Comparison of ENCODE assay signal across 21 mouse cellular contexts in the genomic region with DNA sequence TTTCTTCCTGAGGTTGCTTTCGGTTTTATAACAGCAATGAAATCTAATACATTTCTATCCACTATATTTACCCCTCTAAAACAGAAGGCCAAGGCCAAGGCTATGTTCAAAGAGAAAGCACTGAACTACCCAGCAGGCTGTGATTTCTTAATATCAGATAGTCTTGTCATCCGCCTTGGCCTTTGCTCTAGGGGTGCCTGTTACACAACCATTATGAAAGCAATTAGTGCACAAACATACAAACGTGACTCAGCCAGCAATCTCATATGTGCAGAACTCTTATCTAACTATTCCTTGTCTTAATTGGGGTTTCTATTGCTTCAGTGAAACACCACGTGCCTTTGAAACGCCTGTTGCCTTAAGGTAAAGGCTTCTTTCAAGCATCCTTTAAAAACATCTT. TPM values are rescaled to one million over a fixed set of nuclear protein-coding genes. Genes with fewer than 3 reads are reported as not detected.
DNase-seq lines count a peak whose midpoint lies in the region; ATAC-seq and TF ChIP-seq lines count a peak whose summit lies in the region.
"Had no signal": no experiment of that assay in that cellular context is flagged by ENCODE, and none has a peak within 500 bp of the region (broad histone marks: within the 10 kb centered on the region; RNA-seq: fewer than 3 reads in every experiment).

No protein-coding gene starts in this region.

- no peaks in the 10 kb centered on the region for H3K4me1 ChIP-seq in liver, postnatal 0 days (ENCODE audit: insufficient read depth)
- peaks cover 4% of the 10 kb centered on the region for H3K4me1 ChIP-seq in liver, embryonic 11.5 days (replicated peaks; ENCODE audit: control insufficient read depth, insufficient read depth, low read length)
- 0 out of 2 replicates have a peak, but pooled peaks cover 4% of the 10 kb centered on the region for H3K4me1 ChIP-seq in intestine, embryonic 15.5 days (replicated peaks)
- no peaks in the 10 kb centered on the region for H3K4me1 ChIP-seq in stomach, postnatal 0 days (replicated peaks; ENCODE audit: control insufficient read depth, insufficient read depth)
- H3K4me1 ChIP-seq: forebrain, embryonic 13.5 days; hindbrain, embryonic 10.5 days; midbrain, embryonic 12.5 days; neural tube, embryonic 12.5 days had no signal

- TF ChIP-seq CTCF in liver, postnatal 0 days (IDR thresholded peaks at IDR 0.05; ENCODE audit: low read depth) = no peak
- TF ChIP-seq CTCF in stomach, postnatal 0 days (IDR thresholded peaks at IDR 0.05; ENCODE audit: low read depth) = no peak

- 0 out of 2 replicates have a peak, but pooled peaks have one; percentile 30 for TF ChIP-seq EP300 in liver, postnatal 0 days (IDR thresholded peaks at IDR 0.05; ENCODE audit: low read depth)
- no peak for TF ChIP-seq EP300 in stomach, postnatal 0 days (optimal IDR thresholded peaks at IDR 0.05)

- WGBS in liver, postnatal 0 days (ENCODE audit: insufficient replicate concordance) = 67% methylated on average over 5 of the region's 5 CpGs
- WGBS in liver, embryonic 11.5 days = 78% methylated on average over 5 of the region's 5 CpGs
- WGBS in intestine, embryonic 15.5 days = 70% methylated on average over 5 of the region's 5 CpGs
- 77% methylated on average over 5 of the region's 5 CpGs for WGBS in stomach, postnatal 0 days

- H3K9ac ChIP-seq in liver, postnatal 0 days (replicated peaks) = no peak overlapping the region
- no peak overlapping the region for H3K9ac ChIP-seq in liver, embryonic 11.5 days (ENCODE audit: low read depth, low read length)
- no peak overlapping the region for H3K9ac ChIP-seq in intestine, embryonic 15.5 days
- H3K9ac ChIP-seq in stomach, postnatal 0 days (ENCODE audit: low read length) = no peak overlapping the region
- H3K9ac ChIP-seq: forebrain, embryonic 13.5 days; midbrain, embryonic 12.5 days; neural tube, embryonic 12.5 days had no signal

- DNase-seq in liver, postnatal 0 days = no peak
- DNase-seq in liver, embryonic 11.5 days (ENCODE audit: low spot score) = no peak
- DNase-seq in urinary bladder, postnatal 36 days (ENCODE audit: low spot score in 2 of 2) = peak; percentile 8 to 16
- DNase-seq in urinary bladder, postnatal 14 days (ENCODE audit: low spot score) = no peak
- no peak for DNase-seq in stomach, postnatal 0 days (ENCODE audit: low spot score)
- DNase-seq in cerebellum, postnatal 4 days (ENCODE audit: low spot score in 2 of 2) = no peak
- DNase-seq in layer of hippocampus, postnatal 36 days = no peak
- DNase-seq: cerebellum, adult 8-10 months; kidney, adult 2 months; kidney, postnatal 14 days; left cerebral cortex, postnatal 4 days; liver; spleen, adult 18-20 months had no signal

- H3K36me3 ChIP-seq in liver, postnatal 0 days (replicated peaks; ENCODE audit: insufficient read depth, low read length) = no peaks in the 10 kb centered on the region
- no peaks in the 10 kb centered on the region for H3K36me3 ChIP-seq in liver, embryonic 11.5 days (ENCODE audit: control insufficient read depth, insufficient read depth, low read length)
- no peaks in the 10 kb centered on the region for H3K36me3 ChIP-seq in intestine, embryonic 15.5 days
- H3K36me3 ChIP-seq in stomach, postnatal 0 days (ENCODE audit: control insufficient read depth, insufficient read depth, low read length) = no peaks in the 10 kb centered on the region
- H3K36me3 ChIP-seq: neural tube, embryonic 12.5 days had no signal

- H3K4me2 ChIP-seq in liver, postnatal 0 days (ENCODE audit: low read depth, low read length) = no peak overlapping the region
- no peak overlapping the region for H3K4me2 ChIP-seq in liver, embryonic 11.5 days
- no peak overlapping the region for H3K4me2 ChIP-seq in intestine, embryonic 15.5 days (replicated peaks)
- no peak overlapping the region for H3K4me2 ChIP-seq in stomach, postnatal 0 days (replicated peaks; ENCODE audit: low read depth)
- H3K4me2 ChIP-seq: forebrain, embryonic 13.5 days; midbrain, embryonic 12.5 days; neural tube, embryonic 12.5 days had no signal

- peak; percentile 25; the same call in 1 of the 2 replicates for ATAC-seq in liver, postnatal 0 days
- ATAC-seq in liver, embryonic 11.5 days (replicated peaks; ENCODE audit: low FRiP score) = no peak
- ATAC-seq in intestine, embryonic 15.5 days = peak; percentile 95
- ATAC-seq in stomach, postnatal 0 days (ENCODE audit: low FRiP score, low TSS enrichment) = peak; percentile 45
- ATAC-seq: forebrain, embryonic 13.5 days; hindbrain, postnatal 0 days had no signal

- no peaks in the 10 kb centered on the region for H3K9me3 ChIP-seq in liver, postnatal 0 days (ENCODE audit: low read length)
- no peaks in the 10 kb centered on the region for H3K9me3 ChIP-seq in liver, embryonic 11.5 days (ENCODE audit: control insufficient read depth, low read length)
- H3K9me3 ChIP-seq in intestine, embryonic 15.5 days = no peaks in the 10 kb centered on the region
- no peaks in the 10 kb centered on the region for H3K9me3 ChIP-seq in stomach, postnatal 0 days (ENCODE audit: control insufficient read depth, low read length)
- H3K9me3 ChIP-seq: forebrain, embryonic 13.5 days; midbrain, embryonic 12.5 days; neural tube, embryonic 12.5 days had no signal

- H3K27ac ChIP-seq in liver, postnatal 0 days (ENCODE audit: low read depth) = no peak overlapping the region
- no peak overlapping the region for H3K27ac ChIP-seq in liver, embryonic 11.5 days (ENCODE audit: low read depth, low read length)
- H3K27ac ChIP-seq in intestine, embryonic 15.5 days = 0 out of 2 replicates have a peak overlapping the region, but pooled peaks have one; percentile 7
- H3K27ac ChIP-seq in stomach, postnatal 0 days (replicated peaks) = no peak overlapping the region
- H3K27ac ChIP-seq: forebrain, embryonic 13.5 days; hindbrain, embryonic 10.5 days; hindbrain, postnatal 0 days; layer of hippocampus, adult 2 months; midbrain, embryonic 12.5 days; neural tube, embryonic 12.5 days had no signal

- no peaks in the 10 kb centered on the region for H3K27me3 ChIP-seq in liver, postnatal 0 days (ENCODE audit: insufficient read depth, low read length)
- no peaks in the 10 kb centered on the region for H3K27me3 ChIP-seq in liver, embryonic 11.5 days (replicated peaks; ENCODE audit: control insufficient read depth, insufficient read depth, low read length)
- H3K27me3 ChIP-seq in intestine, embryonic 15.5 days (replicated peaks) = no peaks in the 10 kb centered on the region
- no peaks in the 10 kb centered on the region for H3K27me3 ChIP-seq in stomach, postnatal 0 days (ENCODE audit: control insufficient read depth, insufficient read depth, low read length)
- H3K27me3 ChIP-seq: forebrain, embryonic 13.5 days; midbrain, embryonic 12.5 days; neural tube, embryonic 12.5 days had no signal

- H3K4me3 ChIP-seq in liver, postnatal 0 days (ENCODE audit: low read depth, low read length) = no peak overlapping the region
- H3K4me3 ChIP-seq in liver, embryonic 11.5 days (ENCODE audit: low read depth, low read length) = no peak overlapping the region
- H3K4me3 ChIP-seq in intestine, embryonic 15.5 days (replicated peaks) = no peak overlapping the region
- H3K4me3 ChIP-seq in stomach, postnatal 0 days (ENCODE audit: low read depth, low read length) = no peak overlapping the region
- H3K4me3 ChIP-seq: forebrain, embryonic 13.5 days; hindbrain, embryonic 10.5 days; layer of hippocampus, adult 2 months; midbrain, embryonic 12.5 days; neural tube, embryonic 12.5 days had no signal

RNA-seq across cellular contexts. Expression of gene Cnih1, which starts 5.9 kb away (rescaled TPM):
- polyA plus RNA-seq in liver, postnatal 0 days (2015; fragmentation: Nextera tagmentation; extraction: Ambion mirVana) = 86.8 and 90.7 TPM in 2 replicates
- 165 and 171 TPM in 2 replicates for polyA plus RNA-seq in liver, embryonic 11.5 days (2014; fragmentation: Nextera tagmentation; extraction: Ambion mirVana)
- polyA plus RNA-seq in intestine, embryonic 15.5 days (2015; fragmentation: Nextera tagmentation; extraction: Ambion mirVana) = 203 and 209 TPM in 2 replicates
- polyA plus RNA-seq in stomach, postnatal 0 days (2015; fragmentation: Nextera tagmentation; extraction: Ambion mirVana) = 135 and 141 TPM in 2 replicates
- 10 to 100 TPM; 72.0 to 84.8 TPM for total RNA-seq in layer of hippocampus, postnatal 36 days (2021)

RNA-seq across cellular contexts. Expression of gene Gmfb, which starts 27.9 kb away (rescaled TPM):
- polyA plus RNA-seq in liver, postnatal 0 days (2015; fragmentation: Nextera tagmentation; extraction: Ambion mirVana) = 30.0 and 30.3 TPM in 2 replicates
- 71.2 and 78.2 TPM in 2 replicates for polyA plus RNA-seq in liver, embryonic 11.5 days (2014; fragmentation: Nextera tagmentation; extraction: Ambion mirVana)
- polyA plus RNA-seq in intestine, embryonic 15.5 days (2015; fragmentation: Nextera tagmentation; extraction: Ambion mirVana) = 48.7 and 55.4 TPM in 2 replicates
- 38.4 and 40.4 TPM in 2 replicates for polyA plus RNA-seq in stomach, postnatal 0 days (2015; fragmentation: Nextera tagmentation; extraction: Ambion mirVana)
- total RNA-seq in layer of hippocampus, postnatal 36 days (2021) = 100 to 1,000 TPM; 164 to 181 TPM

RNA-seq across cellular contexts. Expression of gene Cdkn3, which starts 33.8 kb away (rescaled TPM):
- 70.1 and 72.9 TPM in 2 replicates for polyA plus RNA-seq in liver, postnatal 0 days (2015; fragmentation: Nextera tagmentation; extraction: Ambion mirVana)
- polyA plus RNA-seq in liver, embryonic 11.5 days (2014; fragmentation: Nextera tagmentation; extraction: Ambion mirVana) = 63.6 and 66.0 TPM in 2 replicates
- 59.3 and 60.0 TPM in 2 replicates for polyA plus RNA-seq in intestine, embryonic 15.5 days (2015; fragmentation: Nextera tagmentation; extraction: Ambion mirVana)
- polyA plus RNA-seq in stomach, postnatal 0 days (2015; fragmentation: Nextera tagmentation; extraction: Ambion mirVana) = 25.0 and 30.3 TPM in 2 replicates
- total RNA-seq in layer of hippocampus, postnatal 36 days (2021) = not detected
- total RNA-seq: gastrocnemius, adult 8-10 months had no signal

RNA-seq across cellular contexts. Expression of gene Cgrrf1, which starts 37.8 kb away (rescaled TPM):
- 34.8 and 35.2 TPM in 2 replicates for polyA plus RNA-seq in liver, postnatal 0 days (2015; fragmentation: Nextera tagmentation; extraction: Ambion mirVana)
- polyA plus RNA-seq in liver, embryonic 11.5 days (2014; fragmentation: Nextera tagmentation; extraction: Ambion mirVana) = 23.1 and 24.4 TPM in 2 replicates
- 21.6 and 22.7 TPM in 2 replicates for polyA plus RNA-seq in intestine, embryonic 15.5 days (2015; fragmentation: Nextera tagmentation; extraction: Ambion mirVana)
- polyA plus RNA-seq in stomach, postnatal 0 days (2015; fragmentation: Nextera tagmentation; extraction: Ambion mirVana) = 28.6 and 28.7 TPM in 2 replicates
- total RNA-seq in layer of hippocampus, postnatal 36 days (2021) = 10 to 100 TPM; 24.1 to 24.3 TPM

Comparison
In these comparisons a context has a peak if more than half of its experiments do, and no peak if none do; other contexts are left out.
1. DNase-seq: peak in urinary bladder, postnatal 36 days (2 of 2); none in liver, postnatal 0 days (single experiment), liver, embryonic 11.5 days (single experiment), urinary bladder, postnatal 14 days (single experiment), stomach, postnatal 0 days (single experiment), cerebellum, postnatal 4 days (0 of 2) and layer of hippocampus, postnatal 36 days (0 of 2).